Mouse (Mus musculus) CH12.LX (cell line): ENCODE results near the gene Ibtk. TPM values are rescaled to one million over a fixed set of nuclear protein-coding genes. Genes with fewer than 3 reads are reported as not detected.

Source experiments
- DNase-seq: peaks from one replicate; pipeline ENCODE4 v3.0.0-alpha.2; 2013; ENCODE audit errors: extremely low read depth
- H3K27ac ChIP-seq: 2 replicates; pipeline ENCODE4 v1.5.1; 2012; ENCODE audit warnings: low read depth, mild to moderate bottlenecking, control low read depth, moderate library complexity; ENCODE audit not compliant: insufficient read depth
- H3K27me3 ChIP-seq: replicated peaks from 2 replicates; pipeline ENCODE3; 2012; ENCODE audit warnings: inconsistent platforms
- H3K36me3 ChIP-seq, 2 experiments: replicated peaks in 1 of 2; 2 replicates each; pipeline versions ENCODE3 to v1.6.1; 2012; ENCODE audit warnings: inconsistent platforms in 1 of 2, low read length in 1 of 2, mild to moderate bottlenecking in 1 of 2, mixed read lengths in 1 of 2, moderate library complexity in 1 of 2; ENCODE audit not compliant: control insufficient read depth in 1 of 2, insufficient read depth in 1 of 2
- H3K4me1 ChIP-seq, 2 experiments: 2 replicates each; pipeline ENCODE4 v1.6.1; 2012; ENCODE audit warnings: inconsistent platforms in 1 of 2, moderate library complexity in 1 of 2; ENCODE audit not compliant: insufficient read depth in 2 of 2, control insufficient read depth in 1 of 2
- H3K4me2 ChIP-seq: 2 replicates; pipeline ENCODE4 v1.6.1; 2012; ENCODE audit warnings: low read depth, mild to moderate bottlenecking, control low read depth; ENCODE audit not compliant: poor library complexity, insufficient read depth, severe bottlenecking
- H3K4me3 ChIP-seq, 3 experiments: fragments of 150-350 bp in 1 of 3; sonication (generic) in 1 of 3; replicated peaks in 1 of 3; 2 replicates each; pipeline versions ENCODE3 to v1.5.1; 2011 to 2012; ENCODE audit warnings: low read depth in 2 of 3, low read length in 2 of 3, mild to moderate bottlenecking in 2 of 3, moderate library complexity in 2 of 3, control low read depth in 1 of 3, improper control_type of control experiment in 1 of 3, inconsistent platforms in 1 of 3, mixed read lengths in 1 of 3; ENCODE audit not compliant: poor library complexity in 1 of 3
- H3K79me2 ChIP-seq: replicated peaks from 2 replicates; pipeline ENCODE4 v1.6.1; 2012; ENCODE audit warnings: mild to moderate bottlenecking, moderate library complexity; ENCODE audit not compliant: control insufficient read depth, poor library complexity, insufficient read depth, severe bottlenecking; ENCODE audit errors: extremely low read depth
- H3K9ac ChIP-seq: 2 replicates; pipeline ENCODE4 v1.6.1; 2012; ENCODE audit warnings: low read depth, mild to moderate bottlenecking, control low read depth, moderate library complexity; ENCODE audit not compliant: insufficient read depth
- H3K9me3 ChIP-seq: replicated peaks from 2 replicates; pipeline ENCODE3; 2012; ENCODE audit warnings: low read length, inconsistent platforms, mixed read lengths
- BHLHE40 ChIP-seq: IDR thresholded peaks from 2 replicates; pipeline ENCODE4 v1.6.1; 2011; ENCODE audit warnings: mild to moderate bottlenecking, low read depth, low read length, improper control_type of control experiment
- CHD1 ChIP-seq: IDR thresholded peaks from 2 replicates; pipeline ENCODE4 v1.6.1; 2012; ENCODE audit warnings: low read depth, low read length, improper control_type of control experiment, inconsistent platforms
- E2F4 ChIP-seq: IDR thresholded peaks from 2 replicates; pipeline ENCODE4 v1.6.1; 2011; ENCODE audit warnings: low read depth, low read length, improper control_type of control experiment; ENCODE audit not compliant: insufficient replicate concordance
- IRF4 ChIP-seq: IDR thresholded peaks from 2 replicates; pipeline ENCODE4 v1.6.1; 2014; ENCODE audit warnings: low read depth, mild to moderate bottlenecking, inconsistent platforms, low read length, improper control_type of control experiment
- KAT2A ChIP-seq: IDR thresholded peaks from 2 replicates; pipeline ENCODE4 v1.6.1; 2012; ENCODE audit warnings: low read length, improper control_type of control experiment, inconsistent platforms; ENCODE audit not compliant: insufficient replicate concordance
- MAX ChIP-seq: IDR thresholded peaks from 2 replicates; pipeline ENCODE4 v1.6.1; 2011; ENCODE audit warnings: low read length, improper control_type of control experiment
- MEF2A ChIP-seq: IDR thresholded peaks from 2 replicates; pipeline ENCODE4 v1.6.1; 2014; ENCODE audit warnings: low read depth, mild to moderate bottlenecking, inconsistent platforms, low read length, improper control_type of control experiment, borderline replicate concordance
- MXI1 ChIP-seq: IDR thresholded peaks from 2 replicates; pipeline ENCODE4 v1.6.1; 2011; ENCODE audit warnings: mild to moderate bottlenecking, low read depth, low read length, improper control_type of control experiment
- NELFE ChIP-seq: IDR thresholded peaks from 2 replicates; pipeline ENCODE4 v1.6.1; 2011; ENCODE audit warnings: low read depth, low read length, improper control_type of control experiment
- PAX5 ChIP-seq: IDR thresholded peaks from 2 replicates; pipeline ENCODE4 v1.6.1; 2012; ENCODE audit warnings: low read length, inconsistent platforms, mixed read lengths
- RCOR1 ChIP-seq: conservative IDR thresholded peaks from 2 replicates; pipeline ENCODE4 v1.6.1; 2012; ENCODE audit warnings: low read depth, mild to moderate bottlenecking, inconsistent platforms, low read length, improper control_type of control experiment
- SMC3 ChIP-seq: IDR thresholded peaks from 2 replicates; pipeline ENCODE4 v1.6.1; 2011; ENCODE audit warnings: low read depth, low read length, improper control_type of control experiment
- UBTF ChIP-seq: IDR thresholded peaks from 2 replicates; pipeline ENCODE4 v1.6.1; 2012; ENCODE audit warnings: low read depth, mild to moderate bottlenecking, inconsistent platforms, low read length, improper control_type of control experiment, moderate library complexity
- USF1 ChIP-seq: IDR thresholded peaks from 2 replicates; pipeline ENCODE4 v1.6.1; 2014; ENCODE audit warnings: low read depth, mild to moderate bottlenecking, inconsistent platforms, low read length, improper control_type of control experiment
- USF2 ChIP-seq: conservative IDR thresholded peaks from 2 replicates; pipeline ENCODE4 v1.6.1; 2011; ENCODE audit warnings: low read depth, low read length, improper control_type of control experiment
- dilution Hi-C: fragments of 300-500 bp; cut with MboI; formaldehyde crosslinking; loops from 2 replicates; pipeline ENCODE4 v1.14.3; 2020; ENCODE audit warnings: low sequenced_read_pairs; ENCODE audit not compliant: extremely low pct_unique_long_range_greater_than_20kb, extremely low pct_ligation_motif_present
- in situ Hi-C: fragments of 300-500 bp; cut with MboI; formaldehyde crosslinking; loops from 3 replicates; pipeline ENCODE4 v1.14.3; 2019; ENCODE audit warnings: low sequenced_read_pairs, low pct_ligation_motif_present, low pct_unique_long_range_greater_than_20kb, mixed read lengths
- polyA plus RNA-seq: library from polyadenylated mRNA; unstranded; fragments of >175 nt; gene quantifications from 2 replicates; pipeline ENCODE4 v1.2.1, GENCODE M21; 2012; ENCODE audit warnings: low read depth; ENCODE audit not compliant: insufficient read length
- total RNA-seq, 2 experiments: library from RNA; depleted of rRNA; stranded (reverse); fragments of 300-350 nt in 1 of 2; fragments of >200 nt in 1 of 2; gene quantifications; 2 replicates each; pipeline ENCODE4 v1.2.3; 2012 to 2014

The Ibtk gene
- total and polyA plus RNA-seq, 3 experiments, result 34.2 to 41.3 (median 40.6) TPM

DNA sequence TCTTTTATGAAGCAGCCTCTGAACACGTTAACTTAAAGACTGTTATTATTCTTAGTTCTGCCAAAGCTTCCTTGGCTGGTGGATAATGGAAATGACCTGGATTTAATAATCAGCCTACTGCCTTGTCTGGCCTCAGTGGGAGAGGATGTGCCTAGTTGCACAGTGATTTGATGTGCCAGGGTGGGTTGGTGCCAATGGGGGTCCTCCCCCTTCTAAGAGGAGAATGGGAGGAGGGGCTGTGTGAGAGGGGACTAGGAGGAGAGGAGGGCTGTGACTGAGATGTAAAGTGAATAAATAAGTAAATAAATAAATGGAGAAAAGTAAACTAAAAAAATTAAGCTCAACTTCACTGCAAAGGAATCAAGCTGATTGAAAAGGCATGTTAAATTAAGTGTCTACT lies 85.3 kb downstream of the Ibtk start:
- Histone ChIP-seq H3K36me3 (no peaks in the 10 kb centered on the region), H3K9ac (no peak overlapping the region), H3K27me3 (no peaks in the 10 kb centered on the region), H3K79me2 (no peaks in the 10 kb centered on the region), H3K9me3 (no peaks in the 10 kb centered on the region), H3K27ac (no peak overlapping the region), H3K4me3 (no peak overlapping the region), H3K4me1 (no peaks in the 10 kb centered on the region), H3K4me2 (no peak overlapping the region)
- no peak for DNase-seq
- no peak for TF ChIP-seq KAT2A
- no peak for TF ChIP-seq IRF4
- no peak for TF ChIP-seq SMC3
- dilution Hi-C loops, result no loop called here
- in situ Hi-C loops, result no loop called here

DNA sequence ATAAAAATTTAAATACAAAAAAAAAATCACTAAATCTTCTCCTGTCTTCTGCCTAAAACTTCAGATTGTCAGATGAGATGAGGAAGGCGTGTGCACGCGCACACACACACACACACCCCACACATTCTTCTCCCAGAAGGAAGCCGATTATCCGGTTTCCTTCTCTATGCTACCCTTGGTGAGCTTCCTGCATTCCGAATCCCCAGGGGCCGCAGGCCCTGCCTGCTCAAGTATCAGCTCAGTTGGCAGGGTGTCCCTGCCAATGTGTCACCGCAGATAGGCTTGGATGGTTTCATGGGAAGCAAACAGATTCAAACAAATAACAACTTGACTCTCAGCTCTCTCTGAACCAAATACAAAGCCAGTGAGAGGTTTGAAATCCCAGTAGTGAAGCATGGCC lies 86.0 kb downstream of the Ibtk start:
- in situ Hi-C loops (no loop called here), dilution Hi-C loops (no loop called here)
- Histone ChIP-seq H3K27me3 (no peaks in the 10 kb centered on the region), H3K4me2 (no peak overlapping the region), H3K4me1 (no peaks in the 10 kb centered on the region), H3K27ac (no peak overlapping the region), H3K9ac (no peak overlapping the region), H3K36me3 (no peaks in the 10 kb centered on the region), H3K4me3 (no peak overlapping the region), H3K79me2 (no peaks in the 10 kb centered on the region), H3K9me3 (no peaks in the 10 kb centered on the region)
- no peak for DNase-seq
- TF ChIP-seq USF1, result no peak
- TF ChIP-seq MAX, result no peak
- no peak for TF ChIP-seq UBTF
- no peak for TF ChIP-seq RCOR1
- no peak for TF ChIP-seq MXI1
- no peak for TF ChIP-seq E2F4

DNA sequence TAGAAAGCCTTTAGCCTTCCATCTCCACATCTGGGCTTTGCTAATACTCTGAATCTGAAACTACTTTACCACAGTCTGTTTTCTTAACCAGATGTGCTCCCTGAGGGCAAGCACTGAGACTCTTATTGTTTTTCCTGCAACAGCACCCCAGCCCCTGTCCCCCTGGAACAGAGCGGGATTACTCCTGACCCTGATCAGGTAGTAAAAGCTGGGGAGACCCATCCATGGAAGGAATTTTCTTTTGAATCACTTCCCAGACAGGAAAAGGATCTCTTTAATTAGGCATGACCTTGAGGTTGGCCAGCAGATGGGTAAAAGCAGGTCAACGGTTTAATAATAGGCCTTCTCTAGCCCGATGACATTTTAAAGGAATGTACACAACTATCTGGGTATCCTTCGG lies 95.7 kb downstream of the Ibtk start:
- Histone ChIP-seq H3K79me2 (no peaks in the 10 kb centered on the region), H3K4me3 (no peak overlapping the region), H3K27ac (no peak overlapping the region), H3K4me1 (no peaks in the 10 kb centered on the region), H3K9me3 (peaks cover 5% of the 10 kb centered on the region), H3K4me2 (no peak overlapping the region), H3K36me3 (no peaks in the 10 kb centered on the region), H3K27me3 (no peaks in the 10 kb centered on the region), H3K9ac (no peak overlapping the region)
- DNase-seq, result no peak
- TF ChIP-seq E2F4 (no peak), KAT2A (no peak), MAX (no peak), PAX5 (no peak), BHLHE40 (no peak), RCOR1 (no peak), USF2 (no peak), NELFE (no peak), CHD1 (no peak), MEF2A (no peak)
- in situ Hi-C loops (no loop called here), dilution Hi-C loops (no loop called here)
